Mouse (Mus musculus) thymus, postnatal 4 days (tissue): Measurements from ENCODE around the gene Tmem129.

Source experiments
- DNase-seq: peaks from one replicate; pipeline ENCODE4 v3.0.0; 2021

Gene Tmem129

DNA sequence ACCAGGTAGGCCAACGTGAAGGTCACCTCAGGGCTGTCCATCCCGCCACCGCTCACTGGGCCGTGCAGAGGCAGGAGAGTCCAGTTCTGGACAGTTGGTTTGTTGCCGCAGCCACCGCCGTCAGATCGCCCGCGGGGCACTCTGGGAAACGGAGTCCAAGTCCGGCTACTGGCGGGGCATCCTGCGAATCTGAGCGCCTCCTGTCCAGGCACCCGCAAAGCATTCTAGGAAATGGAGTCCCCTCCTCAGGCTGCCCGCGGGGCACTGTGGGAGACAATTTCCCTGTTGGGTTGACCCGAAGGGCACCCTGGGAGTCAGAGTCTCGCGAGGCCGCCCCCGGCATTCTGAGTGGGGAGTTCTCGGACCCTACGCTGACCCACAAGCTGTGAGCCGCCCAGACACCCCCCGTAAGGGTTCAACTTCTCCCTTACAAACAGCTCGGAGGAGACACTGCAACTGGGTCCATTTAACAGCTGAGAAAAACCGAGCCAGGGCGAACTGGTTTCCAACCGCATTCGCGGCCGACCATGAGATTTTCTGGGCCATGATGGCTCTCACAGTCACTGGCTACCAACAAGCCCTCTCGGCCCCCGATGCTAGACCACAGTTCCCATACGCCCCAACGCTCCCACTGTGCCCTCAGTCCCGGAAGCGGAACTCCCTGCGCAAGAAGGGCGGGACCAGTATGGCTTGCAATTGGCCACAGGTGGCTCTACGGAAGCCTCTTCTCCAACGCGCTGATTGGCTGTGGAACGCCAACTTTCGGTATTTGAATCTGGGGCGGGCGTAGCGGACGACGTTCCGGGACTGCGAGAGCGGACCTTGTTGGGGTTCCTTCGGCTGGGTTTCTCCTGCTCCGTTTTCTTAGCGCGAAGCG lies at the start of gene Tmem129, which contains the start of gene Tacc3:
Tmem129 (minus strand) TSS at position 630 of the 877 bp plus-strand sequence.
Tacc3 (plus strand) TSS at position 342 of the 877 bp plus-strand sequence.
- DNase-seq = peak; percentile 92

GRCm38 (mm10) chr5:33707163-33707562 lies 48.9 kb upstream of the Tmem129 start:
- DNase-seq = no peak

DNA sequence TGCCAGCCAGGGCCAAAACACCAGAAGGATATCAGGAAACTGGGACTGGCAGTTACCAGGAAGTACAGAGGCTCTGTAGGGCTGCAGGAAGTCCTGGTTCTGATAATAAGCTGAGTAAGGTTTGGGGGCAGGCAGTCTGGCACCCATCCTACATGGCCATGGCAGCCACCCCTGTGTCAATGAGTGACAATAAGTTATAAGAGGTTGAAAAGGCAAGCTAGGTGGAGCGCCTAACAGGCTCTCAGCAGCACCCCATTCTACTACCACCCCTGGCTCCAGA lies 48.1 kb upstream of the Tmem129 start:
- no peak for DNase-seq

DNA sequence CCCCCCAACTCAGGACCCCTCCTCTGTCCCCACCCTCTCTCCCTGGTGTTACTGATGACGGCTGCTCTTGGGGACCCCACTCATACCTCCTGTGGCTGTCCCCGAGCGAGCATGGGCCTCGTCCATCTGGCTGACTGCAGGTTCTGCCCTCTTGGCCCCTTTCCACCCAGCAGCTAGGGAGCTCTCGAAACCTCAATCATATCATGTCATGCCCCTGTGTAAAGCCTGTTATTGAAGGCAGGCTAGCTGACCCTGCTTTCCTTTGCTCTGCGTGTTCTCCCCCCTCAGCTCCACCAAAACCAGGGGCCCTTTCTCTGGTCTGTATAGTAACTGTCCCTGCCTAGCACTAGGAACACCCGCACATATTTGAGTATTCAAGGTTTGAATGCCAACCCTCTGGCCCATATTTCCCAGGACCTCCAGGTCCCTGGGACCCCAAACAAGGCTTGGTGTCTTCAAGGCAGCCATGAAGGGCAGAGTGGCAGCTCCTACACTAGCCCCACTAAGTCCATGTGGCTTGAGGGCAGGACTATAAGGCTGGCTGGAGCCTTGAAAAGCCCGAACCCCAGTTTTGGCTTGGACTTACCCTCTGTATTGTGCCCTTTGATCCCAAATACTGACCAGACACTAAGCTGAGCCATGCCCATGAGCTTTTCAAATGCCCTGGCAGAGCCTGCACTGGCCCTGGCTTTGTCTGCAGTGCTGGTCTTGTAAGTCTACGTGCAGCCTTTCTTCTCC lies 47.6 kb upstream of the Tmem129 start:
- DNase-seq = no peak

GRCm38 (mm10) chr5:33704945-33705611 lies 46.9 kb upstream of the Tmem129 start:
- no peak for DNase-seq

- DNase-seq = no peak
These were observed 45.8 kb upstream of the Tmem129 start for GRCm38 (mm10) chr5:33703999-33704398.

- DNase-seq = no peak
These were observed 43.6 kb upstream of the Tmem129 start for GRCm38 (mm10) chr5:33701832-33702231.

DNA sequence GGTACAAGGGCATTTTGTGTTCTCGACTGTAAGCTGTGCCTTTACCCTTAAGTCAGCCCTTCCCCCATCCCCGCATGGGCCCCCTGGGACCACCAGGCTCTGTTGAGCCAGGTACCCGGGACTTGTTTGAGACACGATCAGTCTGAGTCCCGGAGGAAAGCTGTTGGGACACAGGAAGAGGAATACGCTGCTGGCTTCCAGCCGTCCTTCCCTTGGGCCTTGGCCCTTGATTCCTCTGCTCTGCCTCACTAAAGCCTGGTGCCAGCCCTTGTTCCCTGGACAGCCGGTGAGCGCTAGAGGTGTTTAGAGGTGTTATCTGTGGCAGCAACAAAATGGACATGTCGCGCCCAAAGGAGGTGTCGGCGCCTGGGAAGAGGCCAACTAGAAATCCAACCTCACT lies 41.8 kb upstream of the Tmem129 start:
- DNase-seq = no peak

DNA sequence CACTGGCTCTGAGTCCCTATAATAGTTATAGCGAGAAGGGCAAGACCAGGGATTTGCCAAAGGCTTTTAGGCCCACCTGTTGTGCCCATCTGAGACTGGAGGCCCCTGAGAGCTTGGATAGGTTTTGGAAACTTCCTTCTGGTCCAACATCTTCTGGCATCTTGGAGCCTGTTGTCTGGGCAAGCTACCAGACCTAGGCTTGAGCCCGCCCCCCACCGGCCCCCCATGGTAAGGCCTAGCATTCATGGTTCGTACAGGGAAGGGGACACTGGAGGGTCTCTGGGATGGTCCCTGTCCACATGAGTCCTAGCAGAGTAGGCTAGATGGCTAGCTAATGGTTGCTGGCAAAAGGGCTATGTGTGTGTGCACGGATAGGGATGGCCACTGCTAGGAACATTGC lies 40.5 kb upstream of the Tmem129 start:
- no peak for DNase-seq

DNA sequence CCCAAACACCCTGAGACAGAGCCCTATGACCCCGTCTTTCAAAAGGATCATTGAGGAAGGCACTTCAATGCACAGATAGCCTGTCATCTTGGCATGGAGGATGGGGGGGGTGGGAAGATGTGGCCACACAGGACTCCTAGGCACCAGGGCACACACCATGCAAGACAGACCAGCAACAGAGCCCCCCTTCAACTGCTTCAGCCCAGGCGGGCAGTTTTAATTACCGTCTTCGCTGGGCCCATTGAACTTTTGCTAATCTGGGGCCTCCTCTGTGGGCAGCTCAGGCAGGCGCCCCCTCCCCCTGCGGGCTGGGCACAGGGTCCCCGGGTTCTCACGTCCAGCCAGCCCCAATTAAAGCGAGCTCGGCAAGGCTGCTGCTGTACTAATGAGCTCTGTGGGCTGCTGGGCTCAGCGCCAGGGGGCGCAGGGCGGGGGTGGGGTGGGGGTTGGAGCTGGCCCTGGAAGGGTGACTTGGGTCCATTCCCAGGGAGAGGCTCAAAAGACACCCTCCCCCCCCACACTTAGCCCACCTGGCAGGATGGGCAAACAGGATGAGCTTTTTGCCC lies 39.8 kb upstream of the Tmem129 start:
- no peak for DNase-seq

GRCm38 (mm10) chr5:33697534-33697933 lies 39.3 kb upstream of the Tmem129 start:
- no peak for DNase-seq

- no peak for DNase-seq
These were observed 38.2 kb upstream of the Tmem129 start for GRCm38 (mm10) chr5:33696430-33696829.

- DNase-seq = no peak
These were observed 37.5 kb upstream of the Tmem129 start for GRCm38 (mm10) chr5:33695718-33696121.

DNA sequence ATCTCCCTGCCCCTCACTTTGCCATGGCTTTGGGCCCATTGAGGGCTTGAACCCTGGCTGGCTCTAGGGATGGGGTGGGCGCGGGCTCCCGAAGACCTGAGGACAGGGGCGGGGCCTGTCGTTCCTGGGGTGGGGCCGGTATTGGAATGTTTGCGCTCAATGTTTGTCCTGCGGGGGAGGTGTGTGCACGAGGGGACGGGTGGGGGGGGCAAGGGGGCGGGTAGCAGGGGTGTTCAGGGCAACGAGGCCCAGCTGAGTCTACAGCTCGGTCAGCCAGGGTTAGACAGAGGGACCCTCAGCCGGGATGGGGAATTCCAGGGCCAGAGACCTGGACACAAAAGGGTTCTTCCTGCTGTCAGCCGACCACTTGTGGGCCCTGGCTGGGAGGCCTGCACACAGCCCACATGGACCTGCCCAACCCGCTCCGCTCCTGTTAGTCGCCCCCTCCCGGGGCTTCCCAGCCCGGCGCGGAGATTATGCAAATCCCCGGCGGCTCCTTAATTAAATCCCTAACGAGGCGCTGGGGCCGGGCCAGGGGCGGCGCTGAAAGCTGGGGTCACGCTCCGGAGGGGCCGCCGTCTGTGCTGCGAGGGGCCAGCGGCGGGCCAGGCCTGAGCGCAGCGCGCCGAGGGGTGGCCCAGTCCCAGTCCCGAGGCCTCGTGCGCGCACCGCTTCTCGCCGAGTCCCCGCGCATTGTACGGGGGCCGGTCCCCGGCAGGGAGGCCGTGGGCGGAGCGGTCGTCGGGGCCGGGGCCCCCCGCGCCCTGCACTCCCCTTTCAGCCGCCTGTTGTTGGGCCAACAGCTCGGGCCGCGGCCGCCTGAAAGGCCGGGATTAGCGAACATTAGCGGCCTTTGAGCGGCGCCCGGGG lies 36.9 kb upstream of the Tmem129 start:
- DNase-seq = peak; percentile 38

GRCm38 (mm10) chr5:33694461-33694847 lies 36.2 kb upstream of the Tmem129 start:
- no peak for DNase-seq

GRCm38 (mm10) chr5:33692393-33692792 lies 34.2 kb upstream of the Tmem129 start:
- DNase-seq = peak; percentile 31

GRCm38 (mm10) chr5:33689852-33690645 lies 31.8 kb upstream of the Tmem129 start:
- DNase-seq = no peak

GRCm38 (mm10) chr5:33689221-33689844 lies 31.1 kb upstream of the Tmem129 start:
- DNase-seq = no peak

- DNase-seq = no peak
These were observed 30.3 kb upstream of the Tmem129 start for GRCm38 (mm10) chr5:33688278-33689220.

GRCm38 (mm10) chr5:33687142-33687541 lies 28.9 kb upstream of the Tmem129 start:
- DNase-seq = no peak
